Mouse (Mus musculus) bone marrow, adult 2 months (tissue): ENCODE results near the gene Smad1. TPM values are rescaled to one million over a fixed set of nuclear protein-coding genes. Genes with fewer than 3 reads are reported as not detected.

Source experiments
- H3K27ac ChIP-seq: fragments of 200-500 bp; 2 replicates; pipeline ENCODE4 v1.5.1; 2012; ENCODE audit warnings: low read depth, mild to moderate bottlenecking, control low read depth, inconsistent platforms, low read length; ENCODE audit not compliant: control insufficient read depth, poor library complexity, insufficient read depth
- H3K4me1 ChIP-seq: fragments of 200-500 bp; 2 replicates; pipeline ENCODE4 v1.6.1; 2011; ENCODE audit warnings: low read length; ENCODE audit not compliant: control insufficient read depth, insufficient read depth
- H3K4me3 ChIP-seq: fragments of 200-500 bp; replicated peaks from 2 replicates; pipeline ENCODE3; 2011; ENCODE audit warnings: mild to moderate bottlenecking, low read depth, low read length, control low read depth; ENCODE audit not compliant: control insufficient read depth
- CTCF ChIP-seq: fragments of 200-500 bp; IDR thresholded peaks from 2 replicates; pipeline ENCODE4 v1.5.1; 2011; ENCODE audit warnings: low read length, control low read depth; ENCODE audit not compliant: control insufficient read depth, insufficient read depth
- POLR2A ChIP-seq: fragments of 200-500 bp; IDR thresholded peaks from 2 replicates; pipeline ENCODE4 v1.6.1; 2011; ENCODE audit warnings: low read depth, mild to moderate bottlenecking, control low read depth, low read length, borderline replicate concordance; ENCODE audit not compliant: control insufficient read depth
- WGBS: fragments of 180-500 bp; shearing (Covaris S2); methylation state at CpG from one replicate; pipeline ENCODE4 v1.1.7; 2018; 5-methylcytosine and 5-hydroxymethylcytosine counted together
- polyA plus RNA-seq: library from polyadenylated mRNA; stranded (reverse); fragments of >200 nt; gene quantifications from 2 replicates; pipeline ENCODE4 v1.2.4, GENCODE M21; 2011; ENCODE audit warnings: low replicate concordance; ENCODE audit not compliant: missing spikeins, insufficient read depth, insufficient read length

Smad1 gene
- polyA plus RNA-seq, 1 experiment: 5.3 TPM

DNA sequence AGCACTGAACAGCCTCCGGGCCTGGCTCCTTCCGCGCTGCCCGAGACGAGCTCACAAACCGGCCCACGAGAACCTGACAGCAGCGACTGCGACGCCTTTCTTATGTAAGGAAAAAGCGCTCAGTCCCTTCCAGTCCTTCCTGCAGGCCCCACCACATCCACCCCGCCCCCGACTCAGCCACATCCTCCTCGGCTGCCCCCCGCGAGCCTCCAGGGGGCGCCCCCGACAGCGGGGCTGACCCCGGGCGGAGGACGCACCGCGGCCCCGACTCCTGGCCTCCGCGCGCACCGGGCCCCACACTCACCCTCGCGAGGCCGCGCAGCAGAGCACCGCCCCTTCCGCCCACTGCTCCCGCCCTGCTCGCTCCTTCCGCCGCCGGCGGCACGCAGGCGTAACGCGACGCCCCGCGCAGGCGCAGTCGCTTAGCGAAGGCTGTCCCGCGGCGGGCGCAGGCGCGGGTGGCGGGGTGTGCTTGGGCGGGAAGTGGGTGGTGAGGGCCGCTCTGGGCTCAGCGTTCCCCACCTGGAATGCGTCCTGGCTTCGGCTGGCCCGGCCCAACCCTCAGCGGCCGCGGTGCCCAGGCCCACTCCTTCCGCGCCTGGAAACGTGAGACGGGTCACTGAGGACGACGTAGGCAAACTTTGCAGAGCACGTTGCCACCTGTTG is 104.6 kb downstream of the Smad1 start, which contains the start of gene Mmaa:
Gene Mmaa, minus strand, starts transcription at position 328 of the 666 bp plus-strand sequence.
- Histone ChIP-seq H3K27ac (peak within 1 kb of the TSS; percentile 97), H3K4me3 (peak within 1 kb of the TSS; percentile 82), H3K4me1 (no peaks in the 10 kb centered on the region)
- TF ChIP-seq POLR2A: peak; percentile 91; the same call in 1 of the 2 replicates
- peak; percentile 35; the same call in 1 of the 2 replicates for TF ChIP-seq CTCF
- WGBS: under 1% methylated on average over 72 of the region's 74 CpGs

DNA sequence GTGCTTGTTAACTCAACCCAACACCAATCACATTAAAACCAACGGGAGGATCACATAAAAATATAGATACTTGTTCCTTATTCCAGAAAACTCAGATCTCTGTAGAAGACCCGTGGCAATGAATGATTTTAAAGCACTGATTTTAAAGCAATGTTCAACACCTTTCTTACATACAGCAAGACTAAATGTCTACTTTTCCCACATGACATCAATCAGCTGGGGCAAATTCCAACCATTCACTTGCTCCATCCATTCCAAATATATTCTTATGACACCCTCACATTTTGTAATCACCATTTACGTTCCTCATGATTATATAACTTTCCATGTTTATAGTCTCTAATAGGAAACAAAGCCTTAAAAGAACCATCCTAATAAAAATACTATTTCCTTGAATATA is 105.5 kb downstream of the Smad1 start:
- Histone ChIP-seq H3K4me3 (no peak overlapping the region), H3K27ac (no peak overlapping the region), H3K4me1 (no peaks in the 10 kb centered on the region)
- no peak for TF ChIP-seq POLR2A
- no peak for TF ChIP-seq CTCF
- WGBS: 20% methylated on average over 3 of the region's 3 CpGs

DNA sequence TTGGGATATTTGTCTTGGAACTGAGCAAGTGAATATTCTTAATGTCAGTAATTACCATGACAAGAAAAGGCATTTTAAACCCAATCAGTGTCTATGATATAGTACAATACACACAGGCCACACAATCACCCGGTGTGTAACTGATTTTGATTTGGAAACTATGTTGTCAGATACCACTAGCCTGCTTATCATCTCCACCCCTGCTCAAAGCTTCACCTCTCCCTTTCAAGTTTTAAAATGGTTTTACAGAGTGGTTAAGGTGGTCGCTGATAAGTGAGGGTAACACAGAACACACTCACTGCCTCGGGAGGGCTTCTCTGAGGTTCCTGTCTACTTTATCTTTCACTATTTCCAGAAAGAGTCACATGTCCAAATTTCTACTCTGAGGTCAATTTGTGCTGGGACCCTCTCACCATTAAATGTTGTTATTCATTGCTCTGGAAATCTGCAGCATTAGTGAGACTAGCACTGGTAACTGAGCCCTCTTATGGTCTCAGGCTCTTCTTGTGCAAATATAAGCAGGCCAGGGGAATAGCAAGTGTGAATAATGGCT is 106.5 kb downstream of the Smad1 start:
- H3K27ac ChIP-seq: no peak overlapping the region
- 62% methylated on average over 3 of the region's 3 CpGs for WGBS
- TF ChIP-seq CTCF: no peak
- no peak for TF ChIP-seq POLR2A
- H3K4me3 ChIP-seq: no peak overlapping the region
- no peaks in the 10 kb centered on the region for H3K4me1 ChIP-seq

DNA sequence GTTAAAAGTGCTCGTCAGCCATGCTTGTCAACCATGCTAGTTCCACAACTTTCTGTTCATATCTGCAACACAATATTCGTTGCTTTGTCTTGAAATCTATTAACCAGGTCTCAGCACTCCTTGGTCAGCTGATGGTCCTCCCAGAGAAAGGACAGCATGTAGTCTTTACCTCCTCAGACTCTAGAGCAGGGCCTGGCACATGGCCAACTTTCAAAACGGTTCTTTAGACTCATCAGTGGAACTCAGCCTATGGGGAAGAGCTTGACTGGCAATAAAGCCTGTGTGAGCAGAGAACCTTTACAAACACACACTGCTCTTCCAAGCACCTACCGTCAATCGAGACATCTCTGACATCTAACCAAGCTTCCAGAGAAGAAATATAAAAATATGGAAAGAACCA is 109.7 kb downstream of the Smad1 start:
- Histone ChIP-seq H3K4me1 (no peaks in the 10 kb centered on the region), H3K27ac (no peak overlapping the region), H3K4me3 (no peak overlapping the region)
- TF ChIP-seq CTCF (no peak), POLR2A (no peak)
- 65% methylated on average over 5 of the region's 5 CpGs for WGBS

DNA sequence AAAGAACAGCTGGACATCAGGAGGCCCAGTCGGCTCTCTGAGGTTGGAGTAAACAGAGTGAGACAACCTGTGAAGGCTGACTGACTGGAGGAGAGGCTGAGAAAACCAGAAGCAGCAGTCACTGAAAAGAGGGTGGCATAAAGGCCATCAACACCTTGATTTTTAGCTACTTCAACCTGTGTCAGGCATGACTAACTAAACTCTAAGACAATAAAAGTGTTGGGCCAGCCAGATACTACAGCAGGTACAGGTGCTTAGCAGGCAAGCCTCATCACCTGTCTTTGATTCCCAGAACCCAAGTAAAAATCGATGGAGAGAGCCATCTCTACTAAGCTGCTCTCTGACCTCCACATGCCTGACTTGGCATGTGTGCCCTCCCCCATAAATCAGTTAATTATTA is 110.6 kb downstream of the Smad1 start:
- Histone ChIP-seq H3K4me3 (no peak overlapping the region), H3K27ac (no peak overlapping the region), H3K4me1 (no peaks in the 10 kb centered on the region)
- no peak for TF ChIP-seq POLR2A
- no peak for TF ChIP-seq CTCF
- 81% methylated on average over 2 of the region's 2 CpGs for WGBS

Other genes starting within 250 kb of the Smad1 start
- not detected in 2 replicates for gene 1700011L22Rik, start 150.9 kb downstream of the Smad1 start, polyA plus RNA-seq
- 3.5 and 6.0 TPM in 2 replicates for gene Mmaa, start 104.6 kb downstream of the Smad1 start, polyA plus RNA-seq
- 15.0 and 27.5 TPM in 2 replicates for gene Otud4, start 240.1 kb upstream of the Smad1 start, polyA plus RNA-seq